23 mouse cellular contexts compared by ENCODE assay signal in genomic region chr10:94110834-94111754, GRCm38 (mm10). TPM values are rescaled to one million over a fixed set of nuclear protein-coding genes. Genes with fewer than 3 reads are reported as not detected.
DNase-seq lines count a peak whose midpoint lies in the region; ATAC-seq and TF ChIP-seq lines count a peak whose summit lies in the region.
"Had no signal": no experiment of that assay in that cellular context is flagged by ENCODE, and none has a peak within 500 bp of the region (broad histone marks: within the 10 kb centered on the region; RNA-seq: fewer than 3 reads in every experiment).

No protein-coding gene starts in this region.

- H3K27ac ChIP-seq in layer of hippocampus, adult 2 months: peak overlapping the region; percentile 62; the same call in 1 of the 2 replicates
- H3K27ac ChIP-seq in embryonic facial prominence, embryonic 12.5 days: peak overlapping the region; percentile 80
- peak overlapping the region; percentile 81 for H3K27ac ChIP-seq in limb, embryonic 10.5 days
- H3K27ac ChIP-seq: hindbrain, embryonic 15.5 days; liver, embryonic 12.5 days; midbrain, embryonic 12.5 days had no signal

- H3K4me2 ChIP-seq in embryonic facial prominence, embryonic 12.5 days (replicated peaks): no peak overlapping the region
- H3K4me2 ChIP-seq: hindbrain, embryonic 15.5 days; liver, embryonic 12.5 days; midbrain, embryonic 12.5 days had no signal

- no peak for DNase-seq in layer of hippocampus, adult 2 months (ENCODE audit: low spot score in 2 of 2)
- no peak for DNase-seq in layer of hippocampus, postnatal 36 days
- DNase-seq in limb, embryonic 10.5 days (ENCODE audit: low spot score): peak; percentile 48
- no peak for DNase-seq in ovary, postnatal 36 days (ENCODE audit: low spot score)
- no peak for DNase-seq in kidney, postnatal 4 days
- no peak for DNase-seq in cerebellum, postnatal 36 days
- DNase-seq: adrenal gland, postnatal 14 days; cerebellum, adult 8-10 months; forebrain, postnatal 0 days; gastrocnemius, postnatal 25 days; heart, postnatal 4 days; kidney, adult 9 months; kidney, postnatal 14 days; lung, adult 18-20 months; lung, postnatal 14 days; right cerebral cortex, postnatal 25 days; thymus, adult 18-20 months; thymus, postnatal 36 days had no signal

- WGBS in embryonic facial prominence, embryonic 12.5 days: 32% methylated on average over 9 of the region's 9 CpGs
- 56% methylated on average over 9 of the region's 9 CpGs for WGBS in limb, embryonic 10.5 days

- peaks cover 16% of the 10 kb centered on the region for H3K4me1 ChIP-seq in embryonic facial prominence, embryonic 12.5 days
- H3K4me1 ChIP-seq in limb, embryonic 10.5 days: peaks cover 32% of the 10 kb centered on the region
- H3K4me1 ChIP-seq: hindbrain, embryonic 15.5 days; midbrain, embryonic 12.5 days had no signal

- no peaks in the 10 kb centered on the region for H3K36me3 ChIP-seq in embryonic facial prominence, embryonic 12.5 days
- peaks cover 6% of the 10 kb centered on the region for H3K36me3 ChIP-seq in limb, embryonic 10.5 days
- H3K36me3 ChIP-seq: hindbrain, embryonic 15.5 days; midbrain, embryonic 12.5 days had no signal

- ATAC-seq in embryonic facial prominence, embryonic 12.5 days (ENCODE audit: insufficient number of reproducible peaks, insufficient read depth, low FRiP score, low TSS enrichment): no peak
- ATAC-seq: forebrain, postnatal 0 days; intestine, embryonic 16.5 days; liver, embryonic 12.5 days had no signal

- no peak for TF ChIP-seq CTCF in layer of hippocampus, adult 2 months (conservative IDR thresholded peaks at IDR 0.05)

- H3K9me3 ChIP-seq in embryonic facial prominence, embryonic 12.5 days: no peaks in the 10 kb centered on the region
- H3K9me3 ChIP-seq in limb, embryonic 10.5 days (replicated peaks): no peaks in the 10 kb centered on the region
- H3K9me3 ChIP-seq: hindbrain, embryonic 15.5 days; liver, embryonic 12.5 days; midbrain, embryonic 12.5 days had no signal

- no peaks in the 10 kb centered on the region for H3K27me3 ChIP-seq in embryonic facial prominence, embryonic 12.5 days
- H3K27me3 ChIP-seq in limb, embryonic 10.5 days (ENCODE audit: low read depth, poor library complexity, severe bottlenecking): no peaks in the 10 kb centered on the region
- H3K27me3 ChIP-seq: hindbrain, embryonic 15.5 days; liver, embryonic 12.5 days; midbrain, embryonic 12.5 days had no signal

- no peak overlapping the region for H3K4me3 ChIP-seq in layer of hippocampus, adult 2 months
- H3K4me3 ChIP-seq in embryonic facial prominence, embryonic 12.5 days: no peak overlapping the region
- H3K4me3 ChIP-seq in limb, embryonic 10.5 days: no peak overlapping the region
- H3K4me3 ChIP-seq: hindbrain, embryonic 15.5 days; liver, embryonic 12.5 days; midbrain, embryonic 12.5 days had no signal

- no peak overlapping the region for H3K9ac ChIP-seq in embryonic facial prominence, embryonic 12.5 days
- H3K9ac ChIP-seq: forebrain, postnatal 0 days; hindbrain, embryonic 15.5 days; liver, embryonic 12.5 days; midbrain, embryonic 12.5 days had no signal

RNA-seq across cellular contexts. Expression of gene Nr2c1, which starts 36.7 kb away (rescaled TPM):
- total RNA-seq in layer of hippocampus, adult 2 months (2021): 10 to 100 TPM in 1 of 2 experiments, 1 to 10 TPM in 1; 8.9 to 10.1 TPM
- total RNA-seq in layer of hippocampus, postnatal 36 days (2021): 1 to 10 TPM; 9.2 to 9.7 TPM
- polyA plus RNA-seq in embryonic facial prominence, embryonic 12.5 days (2016; fragmentation: Nextera tagmentation; extraction: Ambion mirVana): 10.3 and 10.9 TPM in 2 replicates
- polyA plus RNA-seq in limb, embryonic 10.5 days (2016; fragmentation: Nextera tagmentation; extraction: Ambion mirVana): 12.1 and 12.7 TPM in 2 replicates
